In genomic region chr7:29039604-29039984, GRCm38 (mm10) we compare ENCODE assay signal across 8 mouse cellular contexts. TPM values are rescaled to one million over a fixed set of nuclear protein-coding genes. Genes with fewer than 3 reads are reported as not detected.
DNase-seq lines count a peak whose midpoint lies in the region; ATAC-seq lines count a peak whose summit lies in the region.

No protein-coding gene starts in this region.

- WGBS in embryonic facial prominence, embryonic 12.5 days = under 1% methylated on average over 11 of the region's 11 CpGs
- under 1% methylated on average over 11 of the region's 11 CpGs for WGBS in midbrain, embryonic 12.5 days

- H3K27ac ChIP-seq in embryonic facial prominence, embryonic 12.5 days = peak overlapping the region; percentile 60
- H3K27ac ChIP-seq in midbrain, embryonic 12.5 days (replicated peaks) = 0 out of 2 replicates have a peak overlapping the region, but pooled peaks have one; percentile 27

- peak; percentile 42 for DNase-seq in 3134 (ENCODE audit: extremely low read depth, insufficient read length, low spot score)
- DNase-seq in adrenal gland, postnatal 25 days = peak; percentile 72
- peak; percentile 97 for DNase-seq in heart, adult 11 months
- DNase-seq in kidney, adult 11 months = peak; percentile 74
- peak; percentile 87 for DNase-seq in left cerebral cortex, postnatal 4 days
- DNase-seq in skeletal muscle tissue, adult 2 months (ENCODE audit: low read depth, low spot score) = peak; percentile 79

- no peaks in the 10 kb centered on the region for H3K27me3 ChIP-seq in embryonic facial prominence, embryonic 12.5 days
- H3K27me3 ChIP-seq in midbrain, embryonic 12.5 days = no peaks in the 10 kb centered on the region

- no peaks in the 10 kb centered on the region for H3K36me3 ChIP-seq in embryonic facial prominence, embryonic 12.5 days
- no peaks in the 10 kb centered on the region for H3K36me3 ChIP-seq in midbrain, embryonic 12.5 days

- peak; percentile 31; the same call in 1 of the 2 replicates for ATAC-seq in embryonic facial prominence, embryonic 12.5 days (ENCODE audit: insufficient number of reproducible peaks, insufficient read depth, low FRiP score, low TSS enrichment)
- peak; percentile 51; the same call in 1 of the 2 replicates for ATAC-seq in midbrain, embryonic 12.5 days (ENCODE audit: low FRiP score, low read depth)

- peak overlapping the region; percentile 81 for H3K4me2 ChIP-seq in embryonic facial prominence, embryonic 12.5 days (replicated peaks)
- H3K4me2 ChIP-seq in midbrain, embryonic 12.5 days (replicated peaks) = peak overlapping the region; percentile 69

- intact Hi-C loops in left cerebral cortex, postnatal 4 days (cut with DNase I) = loop anchor here (5.0 kb wide), 2 partner anchors 67 to 257 kb away; no protein-coding TSS in a partner anchor

- H3K9me3 ChIP-seq in embryonic facial prominence, embryonic 12.5 days = no peaks in the 10 kb centered on the region
- no peaks in the 10 kb centered on the region for H3K9me3 ChIP-seq in midbrain, embryonic 12.5 days

- peak overlapping the region; percentile 42 for H3K4me3 ChIP-seq in embryonic facial prominence, embryonic 12.5 days
- H3K4me3 ChIP-seq in midbrain, embryonic 12.5 days = peak overlapping the region; percentile 39

- peak overlapping the region; percentile 59 for H3K9ac ChIP-seq in embryonic facial prominence, embryonic 12.5 days
- H3K9ac ChIP-seq in midbrain, embryonic 12.5 days (replicated peaks) = peak overlapping the region; percentile 45; the same call in 1 of the 2 replicates

- H3K4me1 ChIP-seq in embryonic facial prominence, embryonic 12.5 days = peaks cover 17% of the 10 kb centered on the region; the same call in 1 of the 2 replicates
- H3K4me1 ChIP-seq in midbrain, embryonic 12.5 days = peaks cover 22% of the 10 kb centered on the region

RNA-seq across cellular contexts. Expression of gene Map4k1, which starts 57.7 kb away (rescaled TPM):
- total RNA-seq in adrenal gland, postnatal 25 days (2021) = 1.1 and 1.4 TPM in 2 replicates
- 6.7 and 9.3 TPM in 2 replicates for polyA plus RNA-seq in embryonic facial prominence, embryonic 12.5 days (2016; fragmentation: Nextera tagmentation; extraction: Ambion mirVana)
- 10 to 100 TPM; 12.9 to 14.7 TPM for total RNA-seq in left cerebral cortex, postnatal 4 days (2021)
- 5.4 and 6.2 TPM in 2 replicates for polyA plus RNA-seq in midbrain, embryonic 12.5 days (2016; fragmentation: Nextera tagmentation; extraction: Ambion mirVana)

RNA-seq across cellular contexts. Expression of gene Eif3k, which starts 57.9 kb away (rescaled TPM):
- 222 and 254 TPM in 2 replicates for total RNA-seq in adrenal gland, postnatal 25 days (2021)
- polyA plus RNA-seq in embryonic facial prominence, embryonic 12.5 days (2016; fragmentation: Nextera tagmentation; extraction: Ambion mirVana) = 392 and 419 TPM in 2 replicates
- total RNA-seq in left cerebral cortex, postnatal 4 days (2021) = 100 to 1,000 TPM; 212 to 213 TPM
- polyA plus RNA-seq in midbrain, embryonic 12.5 days (2016; fragmentation: Nextera tagmentation; extraction: Ambion mirVana) = 324 and 335 TPM in 2 replicates

Comparison
In these comparisons a context has a peak if more than half of its experiments do, and no peak if none do; other contexts are left out.
1. Peak in every context shown above with its lines: DNase-seq, ATAC-seq, H3K4me3 ChIP-seq and H3K27ac ChIP-seq.
2. DNase-seq: peak in every context shown above with its lines; median percentile 97 in heart, adult 11 months; 87 in left cerebral cortex, postnatal 4 days; 79 in skeletal muscle tissue, adult 2 months; 74 in kidney, adult 11 months; 72 in adrenal gland, postnatal 25 days; 42 in 3134.